Mouse (Mus musculus): ENCODE data around the gene Setd2.

The Setd2 gene

DNA sequence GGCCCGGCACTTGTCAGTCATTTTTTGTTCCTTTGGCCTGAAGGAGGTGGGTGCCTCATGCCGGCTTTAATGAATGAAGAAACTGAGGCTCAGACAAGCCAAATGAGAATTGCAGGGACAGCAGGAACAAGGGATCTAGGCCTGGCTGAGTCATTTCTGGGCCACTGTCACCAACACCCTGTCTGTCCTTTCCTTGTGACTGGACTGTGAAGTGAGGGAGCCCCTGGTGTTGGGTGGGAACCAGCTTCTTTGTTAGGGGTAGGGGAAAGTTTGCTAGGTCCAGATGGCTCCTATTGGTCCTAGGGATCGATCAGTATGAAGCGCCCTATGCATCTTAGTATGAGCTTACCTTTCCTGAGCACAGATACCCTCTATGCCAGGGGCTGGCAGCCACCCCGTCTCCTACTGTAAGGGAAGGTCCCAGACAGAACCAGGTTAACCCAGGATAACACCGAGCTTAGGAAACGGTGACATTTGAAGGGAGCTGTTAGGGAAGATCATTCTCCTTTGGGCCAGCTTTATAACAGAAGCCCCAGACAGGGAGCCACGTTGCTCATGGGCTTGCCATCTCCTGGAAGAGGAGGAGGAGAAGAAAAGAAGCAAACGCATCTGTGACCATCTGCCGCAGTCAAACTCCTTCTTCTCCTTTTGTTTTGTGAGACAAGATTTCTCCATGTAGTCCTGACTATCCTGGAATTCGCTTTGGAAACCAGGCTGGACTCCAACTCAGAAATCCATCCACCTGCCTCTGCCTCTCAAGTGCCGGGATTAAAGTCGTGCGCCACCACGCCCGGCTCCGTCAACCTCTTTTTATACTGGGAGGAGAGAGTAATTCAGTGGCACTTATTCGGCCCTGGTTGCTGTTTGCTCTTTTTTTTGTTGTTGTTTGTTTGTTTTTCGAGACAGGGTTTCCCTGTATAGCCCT is 122.6 kb downstream of the Setd2 start:
- DNase-seq (ENCODE audit: low read depth, low spot score): no peak

- no peak for DNase-seq (ENCODE audit: low read depth, low spot score)
Measured at GRCm38 (mm10) chr9:110655651-110656007, 123.2 kb downstream of the Setd2 start.

GRCm38 (mm10) chr9:110656249-110657221 is 124.1 kb downstream of the Setd2 start, which contains the start of gene Ccdc12:
Gene Ccdc12 (plus strand): TSS chr9:110656503.
- peak; percentile 95 for DNase-seq (ENCODE audit: low read depth, low spot score)

- DNase-seq (ENCODE audit: low read depth, low spot score): no peak
Measured at GRCm38 (mm10) chr9:110657474-110658078, 125.2 kb downstream of the Setd2 start.

DNA sequence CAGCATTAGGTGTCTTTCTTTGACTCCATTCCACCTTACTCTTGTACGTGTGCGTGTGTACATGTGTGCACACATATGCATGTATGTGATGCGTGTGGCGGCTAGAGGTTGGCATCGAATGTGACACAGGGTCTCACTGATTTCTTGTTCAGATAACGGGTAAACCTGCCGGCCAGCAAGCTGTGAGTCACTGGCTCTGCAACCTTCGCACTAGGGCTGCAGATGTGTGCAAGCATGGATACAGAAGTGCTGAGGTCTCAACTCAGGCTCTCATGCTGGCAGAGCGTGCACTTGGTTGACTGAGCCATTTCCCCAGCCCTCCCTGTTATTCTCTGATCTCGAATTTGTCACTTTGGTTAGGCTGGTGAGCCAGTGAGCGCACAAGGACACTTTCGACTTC is 127.1 kb downstream of the Setd2 start:
- no peak for DNase-seq (ENCODE audit: low read depth, low spot score)

DNA sequence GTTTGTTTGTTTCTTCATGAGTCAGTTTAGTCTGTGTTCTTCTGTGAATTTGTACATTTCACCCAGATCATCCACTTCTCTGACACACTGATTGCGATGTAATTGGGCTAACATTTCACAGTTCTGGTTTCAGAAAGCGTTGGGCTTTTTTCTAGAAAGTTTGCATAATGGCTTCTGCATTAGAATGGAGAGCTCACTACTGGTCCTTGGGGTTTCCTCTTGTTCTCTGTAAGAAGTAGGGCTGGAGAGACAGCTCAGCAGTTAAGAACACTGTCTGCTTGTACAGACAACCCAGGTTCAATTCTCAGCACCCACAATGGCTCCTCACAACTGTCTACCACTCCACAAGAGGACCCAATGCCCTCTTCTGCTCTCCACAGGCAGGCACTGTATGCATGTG is 127.8 kb downstream of the Setd2 start:
- no peak for DNase-seq (ENCODE audit: low read depth, low spot score)

- DNase-seq (ENCODE audit: low read depth, low spot score): no peak
Measured at GRCm38 (mm10) chr9:110660856-110661612, 128.6 kb downstream of the Setd2 start.

- no peak for DNase-seq (ENCODE audit: low read depth, low spot score)
Measured at GRCm38 (mm10) chr9:110662844-110663243, 130.4 kb downstream of the Setd2 start.

DNA sequence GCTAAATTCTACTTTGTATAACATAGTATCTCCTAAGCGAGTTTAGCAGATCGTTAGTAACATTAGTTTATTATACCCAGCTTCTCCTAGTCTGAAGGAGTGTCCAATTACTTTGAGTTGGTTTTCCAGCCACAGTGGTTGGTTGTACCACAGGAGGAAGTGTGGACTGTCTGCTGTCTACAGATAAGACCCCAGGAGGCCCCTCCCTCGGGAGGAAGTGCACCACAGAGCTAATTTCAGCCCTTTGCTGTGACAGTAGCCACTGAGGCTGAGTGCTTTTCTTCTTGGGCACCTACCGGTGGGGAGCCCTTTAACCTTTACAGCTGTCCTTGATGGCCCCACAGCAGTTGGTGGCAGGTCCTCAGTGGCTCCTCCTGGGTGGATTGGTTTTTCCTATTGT is 133.5 kb downstream of the Setd2 start:
- no peak for DNase-seq (ENCODE audit: low read depth, low spot score)

GRCm38 (mm10) chr9:110666374-110666773 is 134.0 kb downstream of the Setd2 start:
- DNase-seq (ENCODE audit: low read depth, low spot score): no peak

- no peak for DNase-seq (ENCODE audit: low read depth, low spot score)
Measured at GRCm38 (mm10) chr9:110667219-110667836, 134.9 kb downstream of the Setd2 start.
